Mouse (Mus musculus): ENCODE measurements around the gene Tbc1d10a.

- TF ChIP-seq POLR2A (IDR thresholded peaks at IDR 0.05; ENCODE audit: control insufficient read depth in 1 of 2, insufficient read depth in 1 of 2, low read depth in 1 of 2, low read length in 2 of 2, poor library complexity in 1 of 2) (no peak), CTCF (IDR thresholded peaks at IDR 0.05 in 2 of 3, conservative IDR thresholded peaks at IDR 0.05 in 1 of 3; ENCODE audit: control insufficient read depth in 1 of 3, insufficient read depth in 1 of 3, low read depth in 2 of 3, low read length in 3 of 3, poor library complexity in 1 of 3, severe bottlenecking in 1 of 3) (no peak), ZC3H11A (IDR thresholded peaks at IDR 0.05; ENCODE audit: low read depth, low read length) (no peak), MYB (IDR thresholded peaks at IDR 0.05; ENCODE audit: low read depth, low read length) (no peak)
Observed at GRCm38 (mm10) chr11:4216248-4217000, 29.8 kb downstream of the Tbc1d10a start.
